ENCODE assay signal across 18 mouse cellular contexts in genomic region chr1:185071566-185071965, GRCm38 (mm10).
A peak's percentile ranks its signal among the peaks of the same experiment; 100 is the strongest.
DNase-seq lines count a peak whose midpoint lies in the region; ATAC-seq lines count a peak whose summit lies in the region.
"Had no signal": no experiment of that assay in that cellular context is flagged by ENCODE, and none has a peak within 500 bp of the region (broad histone marks: within the 10 kb centered on the region; RNA-seq: fewer than 3 reads in every experiment).

No protein-coding gene starts in this region.

- peak; percentile 92 for ATAC-seq in intestine, embryonic 16.5 days
- ATAC-seq in liver, embryonic 15.5 days (ENCODE audit: insufficient read depth) = peak; percentile 78
- no peak for ATAC-seq in hindbrain, embryonic 14.5 days (ENCODE audit: low FRiP score)
- no peak for ATAC-seq in activated CD4-positive, CD25-positive, alpha-beta regulatory T cell, adult 4 months
- ATAC-seq: forebrain, embryonic 13.5 days; lung, postnatal 0 days had no signal

- H3K36me3 ChIP-seq in intestine, embryonic 16.5 days (ENCODE audit: control insufficient read depth, insufficient read depth, low read length) = no peaks in the 10 kb centered on the region
- H3K36me3 ChIP-seq in liver, embryonic 15.5 days (replicated peaks) = no peaks in the 10 kb centered on the region
- no peaks in the 10 kb centered on the region for H3K36me3 ChIP-seq in hindbrain, embryonic 14.5 days (replicated peaks; ENCODE audit: control insufficient read depth, insufficient read depth)
- H3K36me3 ChIP-seq: heart, embryonic 12.5 days; limb, embryonic 13.5 days; neural tube, embryonic 12.5 days had no signal

- no peaks in the 10 kb centered on the region; the same call in 1 of the 2 replicates for H3K4me1 ChIP-seq in intestine, embryonic 16.5 days (ENCODE audit: control insufficient read depth, insufficient read depth, low read length)
- H3K4me1 ChIP-seq in liver, embryonic 15.5 days (replicated peaks) = 0 out of 2 replicates have a peak, but pooled peaks cover 9% of the 10 kb centered on the region
- H3K4me1 ChIP-seq in hindbrain, embryonic 14.5 days (replicated peaks; ENCODE audit: control insufficient read depth, insufficient read depth, low read length) = no peaks in the 10 kb centered on the region
- H3K4me1 ChIP-seq: forebrain, embryonic 13.5 days; limb, embryonic 13.5 days; megakaryocyte, embryonic 14.5 days; neural tube, embryonic 12.5 days had no signal

- H3K9me3 ChIP-seq in intestine, embryonic 16.5 days (ENCODE audit: control insufficient read depth, low read length) = no peaks in the 10 kb centered on the region
- H3K9me3 ChIP-seq in liver, embryonic 15.5 days (replicated peaks) = no peaks in the 10 kb centered on the region
- H3K9me3 ChIP-seq in hindbrain, embryonic 14.5 days (ENCODE audit: control insufficient read depth, low read length) = no peaks in the 10 kb centered on the region
- H3K9me3 ChIP-seq: forebrain, embryonic 13.5 days; heart, embryonic 12.5 days; neural tube, embryonic 12.5 days had no signal

- peak; percentile 19 for DNase-seq in urinary bladder, postnatal 25 days (ENCODE audit: low spot score)
- DNase-seq in urinary bladder, adult 2 months (ENCODE audit: low spot score) = no peak
- no peak for DNase-seq in hindbrain, embryonic 14.5 days (ENCODE audit: low spot score)
- DNase-seq in lung, postnatal 14 days = no peak
- DNase-seq: cerebellum, adult 11-12 months; cerebellum, postnatal 36 days; gastrocnemius, postnatal 36 days; right cerebral cortex, postnatal 14 days; thymus, postnatal 4 days had no signal

- peak overlapping the region; percentile 74 for H3K27ac ChIP-seq in intestine, embryonic 16.5 days (ENCODE audit: low read length)
- H3K27ac ChIP-seq in liver, embryonic 15.5 days (replicated peaks) = no peak overlapping the region
- no peak overlapping the region for H3K27ac ChIP-seq in hindbrain, embryonic 14.5 days
- H3K27ac ChIP-seq: forebrain, embryonic 13.5 days; limb, embryonic 13.5 days; neural tube, embryonic 12.5 days had no signal

- H3K27me3 ChIP-seq in intestine, embryonic 16.5 days (replicated peaks; ENCODE audit: control insufficient read depth, insufficient read depth, low read length) = no peaks in the 10 kb centered on the region
- no peaks in the 10 kb centered on the region for H3K27me3 ChIP-seq in liver, embryonic 15.5 days
- no peaks in the 10 kb centered on the region for H3K27me3 ChIP-seq in hindbrain, embryonic 14.5 days (ENCODE audit: control insufficient read depth, insufficient read depth, low read length)
- H3K27me3 ChIP-seq: forebrain, embryonic 13.5 days; heart, embryonic 12.5 days; limb, embryonic 13.5 days; megakaryocyte, embryonic 14.5 days; neural tube, embryonic 12.5 days had no signal

- no peak overlapping the region for H3K4me2 ChIP-seq in intestine, embryonic 16.5 days (ENCODE audit: low read depth, low read length)
- no peak overlapping the region for H3K4me2 ChIP-seq in liver, embryonic 15.5 days
- H3K4me2 ChIP-seq in hindbrain, embryonic 14.5 days (replicated peaks) = no peak overlapping the region
- H3K4me2 ChIP-seq: forebrain, embryonic 13.5 days; heart, embryonic 12.5 days; limb, embryonic 13.5 days; neural tube, embryonic 12.5 days had no signal

- 39% methylated on average over 7 of the region's 7 CpGs for WGBS in intestine, embryonic 16.5 days
- WGBS in liver, embryonic 15.5 days (ENCODE audit: insufficient replicate concordance) = 44% methylated on average over 7 of the region's 7 CpGs
- 56% methylated on average over 7 of the region's 7 CpGs for WGBS in hindbrain, embryonic 14.5 days

- no peak overlapping the region for H3K9ac ChIP-seq in intestine, embryonic 16.5 days (ENCODE audit: low read depth, low read length)
- no peak overlapping the region for H3K9ac ChIP-seq in liver, embryonic 15.5 days
- no peak overlapping the region for H3K9ac ChIP-seq in hindbrain, embryonic 14.5 days
- H3K9ac ChIP-seq: forebrain, embryonic 13.5 days; heart, embryonic 12.5 days; limb, embryonic 13.5 days; neural tube, embryonic 12.5 days had no signal

- no peak overlapping the region for H3K4me3 ChIP-seq in intestine, embryonic 16.5 days (ENCODE audit: low read length)
- H3K4me3 ChIP-seq in liver, embryonic 15.5 days (replicated peaks) = no peak overlapping the region
- no peak overlapping the region for H3K4me3 ChIP-seq in hindbrain, embryonic 14.5 days (replicated peaks; ENCODE audit: low read length)
- H3K4me3 ChIP-seq: forebrain, embryonic 13.5 days; heart, embryonic 12.5 days; limb, embryonic 13.5 days; megakaryocyte, embryonic 14.5 days; neural tube, embryonic 12.5 days had no signal

Comparison
In these comparisons a context has a peak if more than half of its experiments do, and no peak if none do; other contexts are left out.
1. ATAC-seq: peak in intestine, embryonic 16.5 days (single experiment) and liver, embryonic 15.5 days (single experiment); none in hindbrain, embryonic 14.5 days (single experiment) and activated CD4-positive, CD25-positive, alpha-beta regulatory T cell, adult 4 months (single experiment).